Mouse (Mus musculus) heart, postnatal 0 days (tissue): ENCODE measurements around the gene Myoc. TPM values are rescaled to one million over a fixed set of nuclear protein-coding genes. Genes with fewer than 3 reads are reported as not detected.
"Not testable (repeated sequence)": the region's sequence is repeated elsewhere in the genome, so short reads cannot be mapped to it uniquely, and the experiment has no call there.

Experiments used
- ATAC-seq: fragments of 200-750 bp; cut with Nextera tagmentation; 2 replicates; pipeline ENCODE4 v1.8.0; 2017; ENCODE audit warnings: low read depth, moderate number of reproducible peaks, moderate library complexity; ENCODE audit not compliant: insufficient read depth
- DNase-seq: peaks from one replicate; pipeline ENCODE4 v3.0.0-alpha.2; 2016; ENCODE audit warnings: low spot score
- H3K27ac ChIP-seq: fragments of 300-500 bp; sonication (generic); 2 replicates; pipeline ENCODE4 v1.5.1; 2014; ENCODE audit warnings: low read depth, mild to moderate bottlenecking
- H3K27me3 ChIP-seq: fragments of 300-500 bp; sonication (generic); 2 replicates; pipeline ENCODE4 v1.6.1; 2014; ENCODE audit warnings: low read length, mixed read lengths; ENCODE audit not compliant: control insufficient read depth, insufficient read depth
- H3K36me3 ChIP-seq: fragments of 300-500 bp; sonication (generic); replicated peaks from 2 replicates; pipeline ENCODE4 v1.6.1; 2014; ENCODE audit warnings: low read length, mixed read lengths; ENCODE audit not compliant: control insufficient read depth, insufficient read depth
- H3K4me1 ChIP-seq: fragments of 300-500 bp; sonication (generic); 2 replicates; pipeline ENCODE4 v1.6.1; 2014; ENCODE audit warnings: antibody characterized with exemption; ENCODE audit not compliant: control insufficient read depth, insufficient read depth
- H3K4me2 ChIP-seq: fragments of 300-500 bp; sonication (generic); 2 replicates; pipeline ENCODE4 v1.6.1; 2014; ENCODE audit warnings: low read depth, mild to moderate bottlenecking, low read length, moderate library complexity
- H3K4me3 ChIP-seq: fragments of 300-500 bp; sonication (generic); 2 replicates; pipeline ENCODE4 v1.5.1; 2014; ENCODE audit warnings: low read depth, low read length
- H3K9ac ChIP-seq: fragments of 300-500 bp; sonication (generic); replicated peaks from 2 replicates; pipeline ENCODE4 v1.6.1; 2014; ENCODE audit warnings: low read depth, low read length, mixed read lengths
- H3K9me3 ChIP-seq: fragments of 300-500 bp; sonication (generic); replicated peaks from 2 replicates; pipeline ENCODE4 v1.6.1; 2016; ENCODE audit warnings: low read length; ENCODE audit not compliant: control insufficient read depth
- CTCF ChIP-seq: IDR thresholded peaks from 2 replicates; pipeline ENCODE4 v1.5.1; 2016; ENCODE audit warnings: antibody characterized with exemption, control low read depth, low read depth
- EP300 ChIP-seq: IDR thresholded peaks from 2 replicates; pipeline ENCODE4 v1.6.1; 2016; ENCODE audit warnings: antibody characterized with exemption, low read depth
- WGBS: fragments of 180-500 bp; shearing (Covaris S2); extraction: QIAGEN DNeasy Blood & Tissue Kit; methylation state at CpG from one replicate; pipeline ENCODE4 v1.1.7; 2014; 5-methylcytosine and 5-hydroxymethylcytosine counted together
- polyA plus RNA-seq: library from polyadenylated mRNA; unstranded; fragments of >200 nt; fragmentation: Nextera tagmentation; extraction: Ambion mirVana; gene quantifications from 2 replicates; pipeline ENCODE4 v1.2.1, GENCODE M21; 2015
- total RNA-seq: library from RNA; depleted of rRNA; stranded (reverse); fragments of >200 nt; gene quantifications from 2 replicates; pipeline ENCODE4 v1.2.3, GENCODE M21; 2014; ENCODE audit warnings: low replicate concordance

Gene Myoc
- total and polyA plus RNA-seq, 2 experiments from 2014 or later, result 0.46 TPM; not detected in 1

DNA sequence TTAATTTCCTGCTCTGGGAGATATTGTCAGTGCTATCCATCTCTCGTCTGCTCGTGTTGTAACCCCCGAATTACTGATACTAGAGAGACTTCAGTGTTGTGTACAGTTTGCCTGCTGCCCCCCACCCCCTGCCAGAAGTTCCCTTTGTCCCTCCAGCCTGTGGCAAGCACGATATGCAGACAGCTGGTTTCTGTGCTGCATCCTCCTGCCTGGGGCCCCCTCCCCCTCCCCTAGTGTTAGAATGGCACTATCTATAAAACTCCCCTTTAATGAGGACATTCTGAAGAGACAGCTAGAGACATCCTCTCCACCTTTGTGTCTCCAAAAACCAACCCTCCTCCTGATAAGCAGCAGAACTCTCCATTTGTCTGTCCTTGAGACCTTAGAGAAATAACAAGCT, 15.1 kb upstream of the Myoc start:
- H3K27me3 ChIP-seq, result no peaks in the 10 kb centered on the region
- no peak for DNase-seq
- no peak overlapping the region for H3K4me2 ChIP-seq
- H3K9ac ChIP-seq, result no peak overlapping the region
- TF ChIP-seq EP300 (no peak), CTCF (no peak)
- H3K36me3 ChIP-seq, result no peaks in the 10 kb centered on the region
- H3K4me1 ChIP-seq, result no peaks in the 10 kb centered on the region
- ATAC-seq, result no peak
- no peak overlapping the region for H3K27ac ChIP-seq
- H3K4me3 ChIP-seq, result no peak overlapping the region
- H3K9me3 ChIP-seq, result no peaks in the 10 kb centered on the region
- WGBS, result 23% methylated on average over 4 of the region's 4 CpGs

DNA sequence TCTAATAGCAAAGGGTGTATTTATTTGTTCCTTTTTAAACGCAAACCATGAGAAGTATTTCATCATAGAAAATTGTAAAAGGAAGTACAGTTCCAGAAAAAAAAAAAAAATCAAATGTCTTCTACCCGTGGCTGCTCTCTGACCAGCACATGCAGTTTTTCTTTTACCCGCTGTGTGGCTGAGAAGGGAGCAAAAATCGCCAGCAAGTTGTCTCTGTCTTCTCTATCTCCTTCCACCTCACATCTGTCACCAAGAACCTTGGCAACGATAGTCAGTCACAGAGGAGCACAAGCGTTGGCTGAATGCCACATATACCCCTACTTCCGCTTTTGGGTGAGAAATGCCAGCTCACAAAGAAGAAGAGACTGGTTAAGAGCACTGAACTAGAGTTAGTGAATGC, 13.7 kb upstream of the Myoc start:
- TF ChIP-seq CTCF, result no peak
- no peaks in the 10 kb centered on the region for H3K9me3 ChIP-seq
- H3K36me3 ChIP-seq, result no peaks in the 10 kb centered on the region
- ATAC-seq (no peak), DNase-seq (peak; percentile 10)
- H3K4me2 ChIP-seq, result no peak overlapping the region
- H3K27ac ChIP-seq, result no peak overlapping the region
- 14% methylated on average over 7 of the region's 7 CpGs for WGBS
- no peak overlapping the region for H3K4me3 ChIP-seq
- no peak overlapping the region for H3K9ac ChIP-seq
- H3K27me3 ChIP-seq, result no peaks in the 10 kb centered on the region
- H3K4me1 ChIP-seq, result no peaks in the 10 kb centered on the region

DNA sequence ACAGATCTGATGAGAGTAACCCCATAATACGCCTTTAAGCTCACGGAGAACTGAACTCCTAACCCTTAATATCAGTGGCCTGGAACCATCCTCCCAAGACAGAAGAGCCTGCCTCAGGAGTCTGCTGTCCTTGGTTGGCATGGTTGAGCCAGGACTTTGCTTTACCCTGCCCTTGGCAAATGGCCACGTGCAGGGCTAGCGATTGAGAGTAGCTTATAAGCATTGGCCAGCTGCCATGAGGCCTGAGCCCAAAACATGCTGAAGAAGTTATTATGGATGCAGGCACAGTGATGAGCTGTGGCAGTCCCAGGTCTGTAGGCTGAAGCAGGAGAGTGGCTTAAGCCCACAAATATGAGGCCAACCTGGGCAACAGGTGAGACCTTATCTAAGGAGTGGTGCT, 11.1 kb upstream of the Myoc start:
- H3K4me3 ChIP-seq, H3K27ac ChIP-seq, H3K4me1 ChIP-seq, H3K4me2 ChIP-seq, H3K36me3 ChIP-seq, DNase-seq, H3K9ac ChIP-seq, H3K27me3 ChIP-seq, H3K9me3 ChIP-seq, ATAC-seq: not testable (repeated sequence)
- WGBS, result 66% methylated on average over 4 of the region's 4 CpGs

DNA sequence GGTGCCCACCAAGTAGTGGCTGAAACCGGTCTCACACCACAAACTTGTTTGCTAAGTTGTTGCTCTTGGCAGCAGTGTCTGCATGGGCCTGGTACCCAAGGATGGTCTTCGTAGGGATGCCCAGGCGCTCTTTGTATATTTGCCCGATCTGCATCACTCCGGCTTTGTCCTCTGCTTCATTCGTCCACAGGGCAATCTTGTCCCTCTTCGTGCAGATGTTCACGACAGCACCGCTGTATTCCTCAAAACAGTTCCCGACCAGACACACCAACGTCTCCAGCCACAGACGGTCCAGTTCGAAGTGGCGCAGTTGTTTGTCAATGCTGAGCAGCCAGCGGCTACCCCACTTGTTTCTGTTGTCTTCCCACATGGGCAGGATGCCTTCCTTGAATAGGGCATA, 10.6 kb upstream of the Myoc start:
- DNase-seq, H3K27me3 ChIP-seq, H3K9ac ChIP-seq, ATAC-seq, H3K4me3 ChIP-seq, H3K9me3 ChIP-seq, H3K27ac ChIP-seq, H3K36me3 ChIP-seq, H3K4me2 ChIP-seq, H3K4me1 ChIP-seq: not testable (repeated sequence)
- 92% methylated on average over 15 of the region's 15 CpGs for WGBS

DNA sequence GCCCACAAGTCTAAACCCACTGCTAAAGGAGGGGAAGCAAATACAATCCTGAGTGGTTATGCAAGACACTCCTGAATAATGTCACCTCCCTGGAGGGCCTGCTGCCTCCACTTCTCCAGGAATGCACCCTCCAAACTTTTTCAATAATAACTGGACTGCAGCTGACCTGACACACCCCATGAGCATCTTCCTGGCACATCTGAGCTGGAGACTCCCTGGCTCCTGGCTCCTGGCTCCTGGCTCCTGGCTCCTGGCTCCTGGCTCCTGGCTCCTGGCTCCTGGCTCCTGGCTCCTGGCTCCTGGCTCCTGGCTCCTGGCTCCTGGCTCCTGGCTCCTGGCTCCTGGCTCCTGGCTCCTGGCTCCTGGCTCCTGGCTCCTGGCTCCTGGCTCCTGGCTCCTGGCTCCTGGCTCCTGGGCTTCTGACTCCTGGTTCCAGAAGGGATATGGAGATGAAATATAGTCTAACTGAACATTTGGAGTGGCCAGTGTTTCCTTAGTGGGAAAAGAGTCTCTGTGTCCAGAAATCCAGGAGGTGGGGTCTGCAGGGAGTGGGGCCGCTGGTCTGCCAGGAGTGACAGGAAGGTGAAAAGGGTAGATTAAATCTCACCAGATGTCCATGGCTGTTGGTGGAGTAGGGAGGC, 3.5 kb upstream of the Myoc start:
- H3K4me3 ChIP-seq, H3K27me3 ChIP-seq, H3K36me3 ChIP-seq, DNase-seq, H3K9me3 ChIP-seq, H3K4me1 ChIP-seq, H3K27ac ChIP-seq, H3K4me2 ChIP-seq, H3K9ac ChIP-seq: not testable (repeated sequence)
- ATAC-seq, result 0 out of 2 replicates have a peak, but pooled peaks have one; percentile 36
- WGBS, result 53% methylated on average over 1 of the region's 1 CpGs

DNA sequence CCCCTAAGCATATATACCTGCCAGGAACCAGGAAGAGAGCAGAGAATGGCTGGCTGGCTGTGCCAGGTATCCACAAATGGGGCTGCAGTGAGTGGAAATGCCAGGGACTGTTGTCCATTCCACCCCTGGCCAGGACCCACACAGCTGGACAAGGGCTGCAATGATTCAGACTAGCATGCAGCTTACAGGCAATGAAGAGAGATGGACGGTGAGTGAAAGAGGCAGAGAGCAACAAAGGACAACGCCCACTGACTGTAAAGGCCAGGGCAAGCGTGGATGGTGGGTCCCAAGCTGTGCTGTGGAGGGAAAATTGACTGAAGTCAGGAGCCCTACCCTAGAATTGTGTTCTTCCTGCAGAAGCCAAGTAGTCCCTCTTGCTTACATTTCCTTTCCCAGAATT, 2.4 kb upstream of the Myoc start:
- DNase-seq (no peak), ATAC-seq (no peak)
- Histone ChIP-seq H3K27ac (no peak overlapping the region), H3K9me3 (peaks cover 8% of the 10 kb centered on the region; the same call in 1 of the 2 replicates), H3K4me2 (no peak overlapping the region), H3K4me1 (0 out of 2 replicates have a peak, but pooled peaks cover 4% of the 10 kb centered on the region), H3K27me3 (no peaks in the 10 kb centered on the region), H3K9ac (no peak overlapping the region), H3K36me3 (no peaks in the 10 kb centered on the region), H3K4me3 (no peak overlapping the region)
- no peak for TF ChIP-seq CTCF
- TF ChIP-seq EP300, result no peak
- 77% methylated on average over 3 of the region's 3 CpGs for WGBS
